Mouse (Mus musculus): ENCODE measurements around the gene Spout1. TPM values are rescaled to one million over a fixed set of nuclear protein-coding genes. Genes with fewer than 3 reads are reported as not detected.
"Not testable (repeated sequence)": the region's sequence is repeated elsewhere in the genome, so short reads cannot be mapped to it uniquely, and the experiment has no call there.

The Spout1 gene
- total RNA-seq, 2 experiments from 2014 or later, result 40.2 to 49.7 TPM

DNA sequence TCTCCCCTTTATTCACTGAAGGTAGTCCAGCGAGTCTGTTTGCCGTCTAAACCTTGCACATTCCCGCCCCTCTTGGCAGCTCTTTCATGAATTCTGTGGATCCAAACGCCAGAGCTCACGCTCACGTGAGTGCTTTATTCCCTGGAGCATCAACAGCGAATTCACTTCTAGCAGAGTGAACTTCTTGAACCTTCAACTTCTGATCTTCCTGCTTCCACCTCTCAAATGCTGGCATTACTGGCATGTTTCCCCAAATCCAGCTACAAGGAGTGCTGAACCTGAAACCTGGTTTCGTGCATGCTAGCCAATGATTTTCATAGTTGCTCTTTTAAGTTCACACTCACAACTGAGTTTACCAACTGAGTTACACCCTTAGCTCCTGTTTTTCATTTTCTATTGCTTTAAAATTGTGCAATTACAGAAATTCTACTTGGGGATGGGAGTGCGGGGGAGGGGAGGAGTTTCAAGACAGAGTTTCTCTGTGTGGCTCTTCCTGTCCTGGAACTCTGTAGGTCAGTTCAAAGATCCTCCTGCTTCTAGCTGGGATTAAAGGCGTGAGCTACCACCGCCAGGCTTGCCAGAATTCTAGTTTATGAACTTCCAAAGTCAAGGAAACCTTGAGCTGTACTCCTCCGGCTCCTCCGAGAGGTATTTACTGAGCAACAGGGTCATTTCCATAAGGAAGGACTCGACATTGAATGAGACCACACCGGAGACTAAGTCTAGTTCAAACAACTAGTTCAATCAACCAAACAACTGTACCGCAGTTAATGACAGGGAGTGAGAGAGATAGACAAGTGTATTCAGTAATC is 45.3 kb downstream of the Spout1 start:
- ATAC-seq (replicated peaks; ENCODE audit: poor library complexity, severe bottlenecking), result peak; percentile 49

DNA sequence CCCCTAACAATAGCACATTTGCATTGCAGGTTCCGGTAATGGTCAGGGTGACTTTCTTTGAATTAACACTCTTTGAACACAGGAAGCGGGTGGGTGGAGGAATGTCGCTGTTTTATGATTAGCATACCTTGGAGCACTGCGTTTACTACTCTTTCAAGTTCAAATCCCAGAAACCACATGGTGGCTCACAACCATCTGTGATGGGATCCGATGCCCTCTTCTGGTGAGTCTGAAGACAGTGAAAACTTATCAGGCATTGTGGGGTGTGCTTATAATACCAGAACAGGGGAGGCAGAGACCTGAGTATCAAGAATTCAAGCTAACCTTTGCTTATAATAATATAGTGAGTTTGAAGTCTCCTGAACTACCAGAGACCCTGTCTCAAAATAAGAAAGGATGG is 47.0 kb downstream of the Spout1 start:
- not testable (repeated sequence) for ATAC-seq (replicated peaks; ENCODE audit: poor library complexity, severe bottlenecking)

DNA sequence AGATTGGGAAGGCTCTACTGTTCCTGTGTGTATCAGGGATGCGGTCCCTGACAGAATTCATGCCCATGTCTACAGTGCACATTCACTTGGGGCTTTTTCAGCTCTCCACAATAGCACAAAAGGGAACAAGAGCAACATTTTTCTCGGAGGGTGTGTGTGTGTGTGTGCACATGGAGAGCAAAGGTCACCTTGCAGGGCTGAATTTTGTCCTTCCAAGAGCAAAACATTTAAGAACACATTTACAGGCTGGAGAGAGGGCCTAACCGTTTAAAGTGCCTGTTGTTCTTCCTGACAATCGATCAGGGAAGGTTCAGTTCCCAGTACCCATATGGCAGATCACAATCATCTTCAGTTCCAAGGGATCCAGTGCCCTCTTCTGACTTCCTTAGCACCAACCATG is 48.1 kb downstream of the Spout1 start:
- ATAC-seq (replicated peaks; ENCODE audit: poor library complexity, severe bottlenecking), result no peak

DNA sequence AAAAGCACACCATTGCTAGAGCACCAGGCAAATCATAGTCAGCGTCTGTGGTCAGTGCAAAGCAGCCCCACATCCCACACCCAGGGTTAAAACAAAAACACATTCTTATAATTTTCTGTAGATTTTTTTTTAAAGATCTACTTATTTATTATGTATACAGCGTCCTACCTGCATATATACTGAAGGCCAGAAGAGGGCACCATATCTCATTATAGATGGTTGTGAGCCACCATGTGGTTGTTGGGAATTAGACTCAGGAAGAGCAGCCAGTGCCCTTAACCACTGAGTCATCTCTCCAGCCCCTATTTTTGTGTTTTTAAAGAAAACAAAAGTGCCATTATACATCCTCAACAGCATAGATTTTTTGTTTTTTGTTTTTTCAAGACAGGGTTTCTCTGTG is 49.5 kb downstream of the Spout1 start:
- no peak for ATAC-seq (replicated peaks; ENCODE audit: poor library complexity, severe bottlenecking)

DNA sequence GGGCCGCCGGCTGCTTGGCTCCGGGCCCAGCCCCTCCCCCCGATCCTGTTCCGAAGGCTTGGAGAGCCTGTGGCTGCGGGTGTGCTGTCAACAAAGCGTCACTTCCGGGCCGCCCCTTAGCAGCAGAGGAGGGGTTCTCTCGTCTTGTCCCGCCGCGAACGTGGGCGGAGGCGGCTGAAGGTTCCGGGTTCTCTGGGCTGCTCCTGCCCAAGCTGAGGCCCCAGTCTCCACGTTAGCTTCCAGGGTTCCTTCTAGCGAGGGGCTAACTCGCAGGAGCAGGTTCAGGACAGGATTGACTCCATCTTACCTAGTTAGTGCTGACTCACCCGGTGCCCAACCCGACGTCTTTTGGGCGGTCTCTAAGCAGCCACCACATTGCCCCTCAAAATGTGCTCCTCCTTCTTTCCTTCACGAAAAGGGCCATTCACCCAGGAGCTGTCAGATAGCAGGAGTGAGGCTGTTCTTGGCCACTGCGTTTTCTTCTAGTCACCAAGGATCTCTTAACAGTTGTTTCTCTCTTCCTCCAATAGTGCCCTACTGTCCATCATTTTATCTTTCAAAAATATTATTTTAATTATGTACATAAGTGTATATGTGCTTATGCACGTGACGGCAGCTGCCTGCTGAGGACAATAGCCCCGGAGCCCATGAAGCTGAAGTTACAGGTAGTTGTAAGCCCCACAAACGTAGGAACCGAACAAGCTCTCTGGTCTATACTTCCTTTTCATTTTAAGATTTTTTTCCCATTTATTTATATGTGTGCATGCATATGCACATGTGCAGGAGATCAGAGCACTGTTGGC is 53.6 kb downstream of the Spout1 start, which contains the start of gene Zer1:
Zer1 (minus strand) TSS at position 114 of the 803 bp plus-strand sequence.
- ATAC-seq (replicated peaks; ENCODE audit: poor library complexity, severe bottlenecking), result peak; percentile 97

DNA sequence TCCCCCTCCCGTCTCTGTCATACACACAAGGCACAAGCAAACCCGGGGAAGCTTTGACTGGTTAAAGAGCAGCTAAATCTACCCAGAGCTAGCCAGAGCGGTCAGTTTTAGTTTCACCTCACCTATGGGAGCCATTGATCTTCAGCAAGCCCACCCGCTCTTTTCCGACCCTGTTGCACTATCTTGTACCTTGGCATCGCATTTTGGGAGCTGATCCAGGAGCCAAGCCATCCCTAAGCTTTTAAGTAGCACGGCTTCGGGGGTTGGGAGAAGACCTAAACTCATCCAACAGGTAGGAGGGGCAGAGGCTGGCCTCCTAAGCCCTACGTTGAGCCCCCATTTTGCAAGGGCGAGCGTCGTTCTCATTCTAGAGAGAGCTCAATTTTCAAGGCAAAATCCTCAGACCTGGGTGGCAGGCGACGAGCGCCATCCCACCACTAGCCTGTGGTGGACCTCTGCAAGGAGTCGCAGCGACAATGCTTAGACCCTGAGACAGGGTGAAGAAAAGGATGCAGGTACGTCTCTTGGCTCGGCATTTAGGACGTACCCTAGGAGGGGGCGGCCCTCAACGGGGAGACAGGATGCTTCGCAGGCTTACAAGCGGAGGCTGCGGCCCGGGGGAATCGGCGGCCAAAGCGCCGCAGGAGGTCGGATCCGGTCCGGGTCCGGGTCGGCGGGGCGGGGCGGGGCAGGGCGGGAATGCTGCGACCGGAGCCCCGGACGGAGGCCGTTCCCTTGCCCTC is 54.4 kb downstream of the Spout1 start:
- ATAC-seq (replicated peaks; ENCODE audit: poor library complexity, severe bottlenecking), result peak; percentile 3; the same call in 1 of the 2 replicates

Other genes starting within 250 kb of the Spout1 start
- gene Gle1, start 243.0 kb downstream of the Spout1 start, total RNA-seq (2014; fragmentation: Nextera tagmentation), result 36.5 and 38.7 TPM in 2 replicates
- gene Gle1, start 243.0 kb downstream of the Spout1 start, total RNA-seq (2017), result 89.0 and 139 TPM in 2 replicates
- gene Sptan1, start 212.9 kb downstream of the Spout1 start, total RNA-seq (2014; fragmentation: Nextera tagmentation), result 63.5 and 99.0 TPM in 2 replicates
- 118 and 129 TPM in 2 replicates for gene Sptan1, start 212.9 kb downstream of the Spout1 start, total RNA-seq (2017)
- gene Wdr34, start 129.6 kb downstream of the Spout1 start, total RNA-seq (2014; fragmentation: Nextera tagmentation), result 21.9 and 23.1 TPM in 2 replicates
- gene Wdr34, start 129.6 kb downstream of the Spout1 start, total RNA-seq (2017), result 11.5 and 14.1 TPM in 2 replicates
- gene Set, start 121.1 kb downstream of the Spout1 start, total RNA-seq (2014; fragmentation: Nextera tagmentation), result 415 and 437 TPM in 2 replicates
- 2,035 and 2,054 TPM in 2 replicates for gene Set, start 121.1 kb downstream of the Spout1 start, total RNA-seq (2017)
- gene Pkn3, start 100.8 kb downstream of the Spout1 start, total RNA-seq (2014; fragmentation: Nextera tagmentation), result 10.1 and 13.1 TPM in 2 replicates
- gene Pkn3, start 100.8 kb downstream of the Spout1 start, total RNA-seq (2017), result 4.6 and 14.9 TPM in 2 replicates
- 21.5 and 24.1 TPM in 2 replicates for gene Zdhhc12, start 84.8 kb downstream of the Spout1 start, total RNA-seq (2014; fragmentation: Nextera tagmentation)
- gene Zdhhc12, start 84.8 kb downstream of the Spout1 start, total RNA-seq (2017), result 11.0 and 20.7 TPM in 2 replicates
- gene Zer1, start 53.9 kb downstream of the Spout1 start, total RNA-seq (2014; fragmentation: Nextera tagmentation), result 18.3 and 22.7 TPM in 2 replicates
- 8.5 and 10.6 TPM in 2 replicates for gene Zer1, start 53.9 kb downstream of the Spout1 start, total RNA-seq (2017)
- gene Tbc1d13, start 44.7 kb downstream of the Spout1 start, total RNA-seq (2014; fragmentation: Nextera tagmentation), result 65.9 and 83.5 TPM in 2 replicates
- gene Tbc1d13, start 44.7 kb downstream of the Spout1 start, total RNA-seq (2017), result 42.2 and 49.2 TPM in 2 replicates
- 5.0 and 7.9 TPM in 2 replicates for gene Endog, start 7.0 kb downstream of the Spout1 start, total RNA-seq (2014; fragmentation: Nextera tagmentation)
- gene Endog, start 7.0 kb downstream of the Spout1 start, total RNA-seq (2017), result 3.2 and 8.3 TPM in 2 replicates
- gene Kyat1, start 27.4 kb upstream of the Spout1 start, total RNA-seq (2014; fragmentation: Nextera tagmentation), result 2.6 and 12.8 TPM in 2 replicates
- 4.7 and 8.5 TPM in 2 replicates for gene Kyat1, start 27.4 kb upstream of the Spout1 start, total RNA-seq (2017)
- 5.8 and 6.6 TPM in 2 replicates for gene Lrrc8a, start 59.3 kb upstream of the Spout1 start, total RNA-seq (2014; fragmentation: Nextera tagmentation)
- gene Lrrc8a, start 59.3 kb upstream of the Spout1 start, total RNA-seq (2017), result 5.3 and 8.7 TPM in 2 replicates
- gene Gm28035, start 62.1 kb upstream of the Spout1 start, total RNA-seq (2014; fragmentation: Nextera tagmentation), result not detected in 2 replicates
- gene Gm28035, start 62.1 kb upstream of the Spout1 start, total RNA-seq (2017), result not detected in 2 replicates
- 0.99 and 1.2 TPM in 2 replicates for gene Phyhd1, start 87.7 kb upstream of the Spout1 start, total RNA-seq (2014; fragmentation: Nextera tagmentation)
- 0.22 and 1.5 TPM in 2 replicates for gene Phyhd1, start 87.7 kb upstream of the Spout1 start, total RNA-seq (2017)
- 3.1 and 19.1 TPM in 2 replicates for gene Gm28038, start 102.6 kb upstream of the Spout1 start, total RNA-seq (2014; fragmentation: Nextera tagmentation)
- not detected in 2 replicates for gene Gm28038, start 102.6 kb upstream of the Spout1 start, total RNA-seq (2017)
- gene Dolk, start 107.9 kb upstream of the Spout1 start, total RNA-seq (2014; fragmentation: Nextera tagmentation), result 6.1 and 7.5 TPM in 2 replicates
- gene Dolk, start 107.9 kb upstream of the Spout1 start, total RNA-seq (2017), result 12.1 and 15.1 TPM in 2 replicates
- gene Nup188, start 107.9 kb upstream of the Spout1 start, total RNA-seq (2014; fragmentation: Nextera tagmentation), result 37.5 and 51.5 TPM in 2 replicates
- gene Nup188, start 107.9 kb upstream of the Spout1 start, total RNA-seq (2017), result 21.0 and 27.0 TPM in 2 replicates
- 32.3 and 47.4 TPM in 2 replicates for gene Sh3glb2, start 180.9 kb upstream of the Spout1 start, total RNA-seq (2014; fragmentation: Nextera tagmentation)
- gene Sh3glb2, start 180.9 kb upstream of the Spout1 start, total RNA-seq (2017), result 23.1 and 41.1 TPM in 2 replicates
- 6.8 and 13.5 TPM in 2 replicates for gene Miga2, start 185.8 kb upstream of the Spout1 start, total RNA-seq (2014; fragmentation: Nextera tagmentation)
- 7.0 and 7.3 TPM in 2 replicates for gene Miga2, start 185.8 kb upstream of the Spout1 start, total RNA-seq (2017)
- 13.4 and 17.5 TPM in 2 replicates for gene Dolpp1, start 213.8 kb upstream of the Spout1 start, total RNA-seq (2014; fragmentation: Nextera tagmentation)
- gene Dolpp1, start 213.8 kb upstream of the Spout1 start, total RNA-seq (2017), result 19.1 and 29.6 TPM in 2 replicates
- gene Crat, start 237.4 kb upstream of the Spout1 start, total RNA-seq (2014; fragmentation: Nextera tagmentation), result 18.1 and 35.3 TPM in 2 replicates
- gene Crat, start 237.4 kb upstream of the Spout1 start, total RNA-seq (2017), result 7.1 and 14.7 TPM in 2 replicates
- 127 and 167 TPM in 2 replicates for gene Ptpa, start 237.6 kb upstream of the Spout1 start, total RNA-seq (2014; fragmentation: Nextera tagmentation)
- gene Ptpa, start 237.6 kb upstream of the Spout1 start, total RNA-seq (2017), result 58.5 and 61.0 TPM in 2 replicates

Measured in granulocyte monocyte progenitor cell, adult 5-6 weeks (primary cell).